Mouse (Mus musculus) embryonic facial prominence, embryonic 15.5 days (tissue): ENCODE data around the gene Htr1a. TPM values are rescaled to one million over a fixed set of nuclear protein-coding genes. Genes with fewer than 3 reads are reported as not detected.

Source experiments
- ATAC-seq: fragments of 200-750 bp; cut with Nextera tagmentation; 2 replicates; pipeline ENCODE4 v1.8.0; 2017; ENCODE audit warnings: low read depth, moderate TSS enrichment; ENCODE audit not compliant: insufficient number of reproducible peaks, low FRiP score, low TSS enrichment
- H3K27ac ChIP-seq: fragments of 300-500 bp; sonication (generic); replicated peaks from 2 replicates; pipeline ENCODE4 v1.5.1; 2015; ENCODE audit warnings: mild to moderate bottlenecking, inconsistent platforms
- H3K27me3 ChIP-seq: fragments of 300-500 bp; sonication (generic); 2 replicates; pipeline ENCODE4 v1.6.1; 2015; ENCODE audit warnings: inconsistent platforms
- H3K36me3 ChIP-seq: fragments of 300-500 bp; sonication (generic); 2 replicates; pipeline ENCODE4 v1.6.1; 2015; ENCODE audit warnings: mild to moderate bottlenecking, inconsistent platforms
- H3K4me1 ChIP-seq: fragments of 300-500 bp; sonication (generic); 2 replicates; pipeline ENCODE4 v1.6.1; 2015; ENCODE audit warnings: inconsistent platforms
- H3K4me2 ChIP-seq: fragments of 300-500 bp; sonication (generic); replicated peaks from 2 replicates; pipeline ENCODE4 v1.6.1; 2015; ENCODE audit warnings: mild to moderate bottlenecking, inconsistent platforms
- H3K4me3 ChIP-seq: fragments of 300-500 bp; sonication (generic); replicated peaks from 2 replicates; pipeline ENCODE4 v1.5.1; 2015; ENCODE audit warnings: mild to moderate bottlenecking, inconsistent platforms
- H3K9ac ChIP-seq: fragments of 300-500 bp; sonication (generic); 2 replicates; pipeline ENCODE4 v1.6.1; 2015; ENCODE audit warnings: inconsistent platforms
- H3K9me3 ChIP-seq: fragments of 300-500 bp; sonication (generic); replicated peaks from 2 replicates; pipeline ENCODE4 v1.6.1; 2016; ENCODE audit warnings: inconsistent platforms
- WGBS: fragments of 180-500 bp; shearing (Covaris S2); methylation state at CpG from one replicate; pipeline ENCODE4 v1.1.7; 2015; 5-methylcytosine and 5-hydroxymethylcytosine counted together
- polyA plus RNA-seq: library from polyadenylated mRNA; unstranded; fragments of >200 nt; fragmentation: Nextera tagmentation; extraction: Ambion mirVana; gene quantifications from 2 replicates; pipeline ENCODE4 v1.2.1, GENCODE M21; 2015

The Htr1a gene
- polyA plus RNA-seq, 1 experiment from 2014 or later = 0.33 TPM

GRCm38 (mm10) chr13:105451536-105451935 lies 8.1 kb downstream of the Htr1a start:
- Histone ChIP-seq H3K4me1 (no peaks in the 10 kb centered on the region), H3K36me3 (no peaks in the 10 kb centered on the region), H3K27ac (no peak overlapping the region), H3K9ac (no peak overlapping the region), H3K4me2 (no peak overlapping the region), H3K4me3 (no peak overlapping the region), H3K27me3 (peaks cover 8% of the 10 kb centered on the region), H3K9me3 (no peaks in the 10 kb centered on the region)
- ATAC-seq = no peak
- 80% methylated on average over 3 of the region's 3 CpGs for WGBS

Other genes with a start within 250 kb of the Htr1a start
- 6.6 and 6.8 TPM in 2 replicates for gene Rnf180, start 148.8 kb upstream of the Htr1a start, polyA plus RNA-seq